Mouse (Mus musculus): ENCODE results near the gene Nup93.

DNA sequence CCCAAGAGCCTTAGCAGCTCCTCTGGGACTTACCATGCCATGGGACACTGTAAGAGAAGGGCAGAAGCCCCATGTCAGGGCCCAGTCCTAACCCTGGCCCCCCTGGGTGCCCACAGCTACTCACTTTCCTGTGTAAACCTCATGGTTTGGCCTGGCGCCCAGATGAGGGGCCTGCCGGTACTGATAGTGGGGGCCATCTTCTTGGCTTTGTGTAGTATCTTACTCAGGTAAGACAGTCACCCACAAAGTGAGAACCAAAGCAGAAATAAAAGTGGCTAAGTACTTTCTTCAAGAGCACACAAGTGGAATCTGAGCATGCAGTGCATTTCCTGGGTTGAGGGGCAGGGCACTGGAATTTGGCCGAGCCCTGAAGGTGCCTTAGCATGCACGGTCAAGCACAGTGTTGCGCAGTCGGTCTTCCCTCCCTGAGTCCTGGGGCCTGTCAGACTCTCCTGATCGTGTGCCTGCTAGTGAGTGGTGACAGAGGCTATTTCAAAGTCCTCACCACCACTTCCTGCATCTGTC is 92.7 kb downstream of the Nup93 start:
- TF ChIP-seq POLR2A (IDR thresholded peaks at IDR 0.05; ENCODE audit: low read depth, low read length) (no peak), CTCF (IDR thresholded peaks at IDR 0.05; ENCODE audit: extremely low read depth, insufficient read length, insufficient replicate concordance, low read depth, low read length) (no peak)

All from small intestine, adult 2 months (tissue).